Mouse (Mus musculus) left cerebral cortex, postnatal 36 days (tissue): Measurements from ENCODE around the gene Usp54. TPM values are rescaled to one million over a fixed set of nuclear protein-coding genes. Genes with fewer than 3 reads are reported as not detected.
"Not testable (repeated sequence)": the region's sequence is repeated elsewhere in the genome, so short reads cannot be mapped to it uniquely, and the experiment has no call there.

ENCODE experiments used
- DNase-seq, 2 experiments: peaks; one replicate each; pipeline ENCODE4 v3.0.0; 2021 to 2022; ENCODE audit warnings: low spot score in 2 of 2, mixed read lengths in 1 of 2
- intact Hi-C: fragments of 180-260 bp; cut with DNase I; formaldehyde crosslinking; loops from one replicate; pipeline ENCODE4 v1.15.1; 2025
- total RNA-seq, 2 experiments: library from RNA; stranded (reverse); gene quantifications; 2 replicates each; pipeline ENCODE4 v1.2.3; 2021

Gene Usp54
- total RNA-seq, 2 experiments from 2014 or later: 48.3 to 53.7 TPM

GRCm38 (mm10) chr14:20658326-20658725, 17.5 kb upstream of the Usp54 start:
- intact Hi-C loops: no loop called here

DNA sequence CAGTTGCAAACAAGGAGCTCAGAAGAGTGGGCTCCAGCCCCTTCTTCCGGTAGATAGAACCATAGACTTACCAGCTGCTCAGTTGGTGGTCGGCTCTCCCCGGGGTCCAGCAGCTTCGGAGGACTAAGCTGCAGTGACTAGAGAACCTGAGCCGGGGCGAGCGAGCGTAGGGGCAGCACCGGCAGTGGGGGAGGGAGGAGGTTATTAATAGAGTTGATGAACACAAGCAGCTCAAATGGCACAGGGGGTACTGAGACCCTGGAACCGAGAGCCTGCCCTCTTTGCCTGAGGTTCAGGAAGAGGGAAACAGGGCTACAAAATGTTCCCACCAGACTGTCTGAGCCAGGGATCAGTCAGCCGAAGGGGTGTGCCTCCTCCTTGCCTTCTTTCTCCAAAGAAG, 15.5 kb upstream of the Usp54 start, which contains the start of gene Myoz1:
Gene Myoz1, minus strand, starts transcription at position 180 of the 400 bp plus-strand sequence.
- intact Hi-C loops: no loop called here
- no peak for DNase-seq

More at GRCm38 (mm10) chr14:20658326-20658725, 17.5 kb upstream of the Usp54 start:
- DNase-seq: peak; percentile 23 to 41

- DNase-seq: no peak
- intact Hi-C loops: no loop called here
Observed at GRCm38 (mm10) chr14:20655731-20656130, 14.9 kb upstream of the Usp54 start.

DNA sequence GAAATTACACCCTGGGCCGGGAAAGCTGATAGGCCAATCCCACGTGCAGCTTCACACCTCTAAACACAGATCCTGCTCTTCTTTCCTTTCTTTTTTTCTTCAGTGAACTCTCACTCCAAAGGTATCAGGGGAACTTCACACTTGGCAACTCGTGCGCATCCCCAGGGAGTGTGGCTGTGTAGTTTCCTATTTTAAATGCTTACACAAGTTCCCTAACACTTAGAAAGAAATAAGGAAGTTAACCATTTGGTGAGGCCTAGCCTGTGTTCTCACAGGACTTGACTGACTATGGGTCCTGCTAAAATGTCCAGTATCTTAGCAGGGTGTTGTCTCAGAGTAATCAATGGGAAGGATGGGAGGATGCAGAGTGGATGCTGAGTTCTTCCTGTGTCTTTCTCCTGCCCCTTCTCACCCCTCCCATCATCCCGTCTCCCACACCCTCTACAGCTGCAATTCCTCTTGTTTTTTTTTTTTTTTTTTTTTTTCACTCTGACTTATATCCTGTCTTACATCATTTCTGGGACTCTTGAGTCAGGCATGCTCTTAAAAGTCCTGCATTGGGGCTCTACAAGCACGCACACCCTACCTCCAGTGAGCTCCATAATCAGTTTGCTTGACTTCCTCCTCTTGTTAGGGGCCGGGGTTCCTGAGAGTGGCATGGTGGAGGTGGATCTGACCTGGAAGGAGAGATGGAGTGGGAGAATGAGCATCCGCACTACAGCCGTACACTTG, 14.0 kb upstream of the Usp54 start:
- intact Hi-C loops: no loop called here
- no peak for DNase-seq

DNA sequence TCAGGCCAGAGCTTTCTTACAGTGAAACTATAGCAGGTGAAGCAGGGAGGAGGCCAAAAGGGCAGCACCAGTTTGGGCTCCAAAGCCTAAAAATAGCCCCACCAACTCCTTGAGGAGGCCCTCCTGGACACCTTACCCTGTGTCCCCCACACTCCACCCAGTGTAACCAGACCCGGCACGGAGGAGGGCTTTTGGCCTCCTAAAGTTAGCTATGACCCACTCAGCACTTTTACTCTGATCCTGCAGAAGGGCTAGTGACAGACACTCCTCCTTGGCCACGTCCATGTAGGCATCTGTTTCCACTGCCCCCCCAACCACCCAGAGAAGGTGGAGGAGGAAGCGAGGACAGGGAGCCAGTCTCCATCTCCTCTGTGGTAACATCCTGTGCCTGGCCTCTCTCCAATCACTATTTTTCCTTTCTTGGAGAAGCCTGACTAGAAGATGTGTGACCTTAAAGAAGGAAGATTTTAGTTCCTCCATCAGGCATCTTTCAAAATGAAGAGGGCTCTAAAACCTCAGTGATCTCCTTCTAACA, 10.9 kb upstream of the Usp54 start:
- intact Hi-C loops: no loop called here
- DNase-seq: no peak

DNA sequence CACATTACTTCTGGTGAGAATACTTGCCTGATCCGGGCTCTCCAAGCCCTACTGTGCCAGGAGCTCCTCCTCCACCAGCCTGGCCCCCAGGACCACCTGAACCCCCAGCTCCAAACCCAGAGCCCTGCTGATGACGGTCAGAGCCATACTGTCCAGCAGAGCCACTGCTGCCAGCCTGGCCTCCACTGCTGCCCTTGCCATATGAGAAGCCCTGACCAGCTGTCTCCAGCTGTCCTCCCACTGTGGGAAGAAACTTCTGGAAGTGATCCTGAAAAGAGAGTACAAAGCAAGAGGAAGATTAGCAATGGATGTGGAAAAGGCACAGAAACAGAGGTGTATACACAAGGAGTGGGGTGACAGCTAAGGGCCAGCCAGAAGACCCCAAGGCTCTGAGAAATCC, 10.1 kb upstream of the Usp54 start:
- DNase-seq: no peak
- intact Hi-C loops: no loop called here

DNA sequence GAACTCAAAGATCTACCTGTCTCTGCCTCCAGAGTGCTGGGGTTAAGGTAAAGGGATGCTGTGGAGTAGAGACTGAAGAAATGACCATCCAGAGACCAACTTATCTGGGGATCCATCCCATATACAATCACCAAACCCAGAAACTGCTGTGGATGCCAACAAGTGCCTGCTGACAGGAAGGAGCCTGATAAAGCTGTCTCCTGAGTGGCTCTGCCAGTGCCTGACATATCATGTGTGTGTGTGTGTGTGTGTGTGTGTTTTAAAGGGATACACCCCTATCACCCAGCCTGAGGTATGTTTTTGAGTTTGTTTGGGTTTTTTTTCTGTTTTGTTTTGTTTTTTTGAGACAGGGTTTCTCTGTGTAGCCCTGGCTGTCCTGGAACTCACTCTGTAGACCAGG, 5.5 kb upstream of the Usp54 start:
- intact Hi-C loops: no loop called here
- DNase-seq: no peak

DNA sequence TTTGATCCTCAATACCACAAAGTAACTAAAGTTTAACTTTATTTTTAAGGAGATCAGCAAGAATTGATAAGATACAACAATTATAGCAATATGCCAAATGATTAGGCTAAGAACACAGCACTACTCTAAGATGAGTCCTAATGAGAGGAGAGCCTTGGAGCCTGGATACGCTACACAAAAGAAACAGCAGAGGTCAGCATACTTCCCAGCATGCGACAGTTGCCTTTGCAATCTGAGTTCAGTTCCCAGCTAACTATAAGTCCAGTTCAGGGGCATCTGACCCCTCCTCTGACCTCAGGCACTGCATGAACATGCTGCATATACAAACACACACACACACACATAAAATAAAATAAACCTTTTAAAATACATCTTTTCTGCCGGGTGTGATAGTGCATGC, 4.7 kb upstream of the Usp54 start:
- intact Hi-C loops: no loop called here

DNA sequence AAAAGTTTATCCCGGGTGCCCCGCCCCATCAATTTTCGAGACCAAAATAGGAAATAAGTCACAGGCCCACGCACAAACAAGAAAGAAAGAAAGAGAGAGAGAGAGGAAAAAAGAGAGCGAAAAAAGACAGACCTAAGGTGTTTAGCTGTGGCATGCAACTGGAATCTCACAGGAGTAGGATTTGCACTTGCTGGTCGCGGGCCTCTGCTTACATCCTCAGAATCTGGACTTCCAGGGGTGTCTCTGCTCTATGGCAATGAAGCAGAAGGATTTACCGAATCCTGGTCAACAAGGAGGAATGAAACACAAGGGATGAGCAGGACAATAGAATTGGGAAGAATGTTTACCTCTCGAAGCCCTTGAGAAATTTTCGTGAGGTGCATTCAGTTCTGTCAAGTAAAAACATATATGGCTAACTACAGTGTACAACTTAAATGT, 594 bp upstream of the Usp54 start:
- intact Hi-C loops: loop anchor here (5.0 kb wide), 2 partner anchors 44 to 64 kb away; no protein-coding TSS in a partner anchor

More for the DNA sequence above, 4.7 kb upstream of the Usp54 start:
- DNase-seq: no peak

GRCm38 (mm10) chr14:20639918-20640619, 794 bp downstream of the Usp54 start:
- DNase-seq: no peak
- intact Hi-C loops: loop anchor here (5.0 kb wide), 2 partner anchors 43 to 63 kb away; no protein-coding TSS in a partner anchor

More for the DNA sequence above, 594 bp upstream of the Usp54 start:
- no peak for DNase-seq

DNA sequence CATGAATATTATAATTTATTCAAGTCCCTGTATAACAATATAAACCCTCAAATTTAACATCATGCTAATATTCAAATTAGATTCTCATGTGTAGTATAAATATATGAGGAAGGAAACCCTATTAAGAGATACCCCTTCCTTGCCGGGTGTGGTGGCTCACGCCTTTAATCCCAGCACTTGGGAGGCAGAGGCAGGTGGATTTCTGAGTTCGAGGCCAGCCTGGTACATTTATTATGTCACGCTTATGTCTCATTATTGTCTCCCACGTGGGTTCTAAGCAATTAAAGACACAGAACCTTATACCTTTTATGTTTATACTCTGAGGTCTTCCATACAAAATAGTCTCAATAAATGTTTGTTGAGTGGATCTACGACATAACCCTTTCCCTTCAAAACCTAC, 2.2 kb downstream of the Usp54 start:
- intact Hi-C loops: no loop called here
- DNase-seq: no peak

DNA sequence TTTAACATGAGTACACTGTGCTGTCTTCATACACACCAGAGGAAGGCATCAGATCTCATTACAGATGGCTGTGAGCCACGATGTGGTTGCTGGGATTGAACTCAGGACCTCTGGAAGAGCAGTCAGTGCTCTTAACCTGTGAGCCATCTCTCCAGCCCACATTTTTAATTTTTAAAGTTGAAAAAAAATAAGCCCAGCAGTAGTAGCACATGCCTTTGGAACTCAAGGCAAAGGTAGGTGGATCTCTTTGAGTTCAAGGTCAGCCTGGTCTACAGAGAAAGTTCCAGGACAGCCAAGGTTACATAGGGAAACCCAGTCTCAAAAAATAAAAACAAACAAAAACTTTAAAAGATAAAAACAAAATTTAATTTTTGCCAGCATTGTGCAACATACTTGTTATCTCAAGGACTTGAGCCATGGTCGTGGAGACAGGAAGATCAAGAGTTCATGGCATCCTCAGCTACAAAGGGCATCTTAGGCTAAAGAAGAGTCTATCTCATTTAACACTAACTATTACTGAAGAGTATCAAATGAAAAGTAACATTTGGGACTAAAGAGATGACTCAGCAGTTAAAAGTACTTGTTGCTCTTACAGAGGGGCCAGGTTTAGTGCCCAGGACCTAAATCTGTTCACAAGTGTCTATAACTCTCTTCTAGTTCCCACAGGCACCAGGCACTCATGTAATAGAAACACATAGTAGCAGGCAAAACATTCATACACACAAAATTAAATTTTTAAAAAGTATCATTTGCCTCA, 2.9 kb downstream of the Usp54 start:
- intact Hi-C loops: no loop called here
- no peak for DNase-seq

DNA sequence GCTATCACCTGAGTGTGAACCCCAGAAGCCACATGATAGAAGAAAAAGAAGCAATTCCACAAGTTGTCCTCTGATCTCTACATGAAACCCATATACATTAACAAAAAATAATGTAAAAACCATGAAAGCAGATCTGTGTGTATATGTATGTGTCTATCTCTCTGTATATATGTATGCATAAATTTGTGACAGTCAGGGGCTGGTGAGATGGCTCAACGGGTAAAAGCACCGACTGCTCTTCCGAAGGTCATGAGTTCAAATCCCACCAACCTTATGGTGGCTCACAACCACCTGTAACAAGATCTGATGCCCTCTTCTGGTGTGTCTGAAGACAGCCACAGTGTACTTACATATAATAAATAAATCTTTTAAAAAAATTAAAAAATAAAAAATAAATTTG, 3.9 kb downstream of the Usp54 start:
- intact Hi-C loops, DNase-seq: not testable (repeated sequence)

DNA sequence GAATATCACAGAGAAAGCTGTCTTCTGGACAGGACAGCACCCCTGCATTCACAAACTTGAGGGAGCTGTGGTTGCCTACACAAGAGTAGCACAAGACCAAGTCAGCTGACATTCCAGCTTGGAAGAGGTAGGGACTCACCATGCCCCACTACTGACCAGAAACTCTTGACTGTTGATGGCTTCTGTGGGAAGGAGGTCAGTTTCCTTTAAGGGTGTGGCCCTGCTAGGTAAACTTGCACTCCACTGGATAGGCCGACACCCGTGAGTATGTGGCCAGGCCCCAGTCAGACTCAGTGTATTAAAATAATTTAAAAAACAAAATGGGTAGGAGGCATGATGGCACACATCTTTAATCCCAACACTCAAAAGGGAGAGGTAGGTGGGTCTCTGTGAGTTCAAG, 5.3 kb downstream of the Usp54 start:
- no peak for DNase-seq
- intact Hi-C loops: no loop called here

DNA sequence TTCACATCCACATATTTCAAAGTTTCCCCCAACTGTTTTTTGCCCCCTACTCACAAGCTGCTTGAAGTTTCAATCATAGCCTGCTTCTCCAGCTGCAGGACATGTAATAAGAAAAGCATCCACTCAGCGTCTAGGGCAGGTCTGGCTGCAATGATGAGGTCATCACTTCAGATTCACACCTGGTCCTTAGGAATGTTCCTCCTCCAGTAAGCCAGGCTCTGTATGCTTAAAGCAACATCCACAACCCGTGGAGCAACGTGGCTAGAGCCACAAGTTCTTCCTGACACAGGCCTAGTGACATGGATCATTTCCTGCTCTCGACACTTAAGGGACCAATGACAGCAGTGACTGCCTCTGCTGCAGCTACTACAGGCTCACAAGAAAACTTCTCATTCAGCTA, 9.6 kb downstream of the Usp54 start:
- DNase-seq: no peak
- intact Hi-C loops: no loop called here

DNA sequence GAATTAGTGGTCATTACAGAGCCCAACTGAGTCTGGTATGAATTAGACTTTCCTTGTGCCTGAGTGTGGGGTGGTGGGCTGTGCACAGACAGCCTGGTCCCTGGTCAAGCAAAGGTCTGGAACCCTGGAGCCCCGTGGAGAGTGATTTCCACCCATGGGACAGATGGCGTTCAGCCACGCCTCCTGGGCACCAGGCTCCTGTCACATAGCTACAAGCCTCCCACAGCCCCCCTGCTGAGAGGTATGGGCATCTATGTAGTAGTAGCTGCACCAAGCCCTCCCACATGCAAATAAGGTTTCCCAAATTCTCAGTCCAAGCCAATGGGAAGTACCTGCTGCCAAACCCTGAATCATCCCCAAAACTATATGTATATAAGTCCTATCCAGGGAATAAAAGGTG, 13.9 kb downstream of the Usp54 start:
- DNase-seq: no peak
- intact Hi-C loops: no loop called here

GRCm38 (mm10) chr14:20626447-20626846, 14.4 kb downstream of the Usp54 start:
- DNase-seq: no peak
- intact Hi-C loops: no loop called here

- intact Hi-C loops: no loop called here
- DNase-seq: no peak
Observed at GRCm38 (mm10) chr14:20622907-20623306, 18.0 kb downstream of the Usp54 start.

DNA sequence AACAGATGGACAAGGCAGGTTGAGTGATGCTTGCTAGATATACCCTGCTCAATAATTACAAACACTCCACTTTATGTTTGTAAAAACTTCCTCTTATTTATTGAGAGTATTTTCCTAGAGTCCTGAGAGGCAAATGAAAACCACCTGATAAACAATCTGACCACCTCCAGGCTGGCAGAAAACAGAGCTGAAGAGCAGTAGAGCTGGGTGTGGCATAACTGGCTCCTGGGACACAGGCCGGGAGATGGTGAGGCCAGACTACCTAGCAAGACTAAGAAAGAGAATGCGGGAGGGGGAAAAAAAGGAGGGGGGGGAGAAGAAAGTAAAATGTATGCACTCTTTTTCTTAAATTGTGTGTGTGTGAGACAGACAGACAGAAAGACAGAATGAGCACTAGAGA, 18.5 kb downstream of the Usp54 start:
- no peak for DNase-seq
- intact Hi-C loops: no loop called here

DNA sequence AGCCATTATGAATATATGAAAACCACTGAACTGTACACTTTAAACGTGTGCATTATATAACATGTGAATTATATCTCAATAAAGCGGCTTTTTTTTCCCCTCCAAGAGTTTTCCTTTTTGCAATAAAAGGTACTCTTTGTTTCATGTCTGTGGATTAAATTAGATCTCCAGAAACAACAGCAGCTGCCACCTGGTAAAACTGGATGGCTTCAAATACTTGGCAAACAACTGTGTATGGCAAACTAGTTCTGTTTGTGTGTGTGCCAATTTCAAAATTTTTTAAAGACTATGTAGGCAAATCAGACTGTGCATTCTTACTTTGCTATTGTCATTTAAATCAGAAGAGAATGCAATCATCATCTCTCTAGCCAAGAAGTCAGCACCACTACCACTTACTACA, 19.0 kb downstream of the Usp54 start:
- intact Hi-C loops: no loop called here
- DNase-seq: no peak
